Mouse (Mus musculus) MEL (cell line): ENCODE results near the gene Fmo6.

ENCODE experiments used
- BHLHE40 ChIP-seq: IDR thresholded peaks from 2 replicates; pipeline ENCODE4 v1.6.1; 2012; ENCODE audit warnings: low read depth, mild to moderate bottlenecking, inconsistent platforms, low read length, improper control_type of control experiment, borderline replicate concordance
- CHD1 ChIP-seq: IDR thresholded peaks from 2 replicates; pipeline ENCODE4 v1.6.1; 2012; ENCODE audit warnings: low read depth, mild to moderate bottlenecking, inconsistent platforms, low read length, improper control_type of control experiment
- CTCF ChIP-seq, 3 experiments: IDR thresholded peaks in 2 of 3; conservative IDR thresholded peaks in 1 of 3; 2 replicates each; pipeline ENCODE4 v1.5.1; 2011 to 2012; ENCODE audit warnings: low read length in 3 of 3, low read depth in 2 of 3, mild to moderate bottlenecking in 2 of 3, improper control_type of control experiment in 1 of 3, inconsistent platforms in 1 of 3, mixed read lengths in 1 of 3, moderate library complexity in 1 of 3; ENCODE audit not compliant: control insufficient read depth in 1 of 3, insufficient read depth in 1 of 3, poor library complexity in 1 of 3, severe bottlenecking in 1 of 3
- E2F4 ChIP-seq: IDR thresholded peaks from 2 replicates; pipeline ENCODE4 v1.6.1; 2011; ENCODE audit warnings: low read depth, low read length, improper control_type of control experiment, borderline replicate concordance
- EP300 ChIP-seq, 2 experiments: IDR thresholded peaks; 2 replicates each; pipeline ENCODE4 v1.6.1; 2011; ENCODE audit warnings: improper control_type of control experiment in 2 of 2, low read length in 2 of 2, low read depth in 1 of 2, mild to moderate bottlenecking in 1 of 2
- ETS1 ChIP-seq: IDR thresholded peaks from 2 replicates; pipeline ENCODE4 v1.6.1; 2012; ENCODE audit warnings: low read depth, mild to moderate bottlenecking, inconsistent platforms, low read length, improper control_type of control experiment, moderate library complexity
- GABPA ChIP-seq: IDR thresholded peaks from 2 replicates; pipeline ENCODE4 v1.6.1; 2012; ENCODE audit warnings: low read depth, mild to moderate bottlenecking, inconsistent platforms, low read length, improper control_type of control experiment, moderate library complexity
- HCFC1 ChIP-seq: IDR thresholded peaks from 2 replicates; pipeline ENCODE4 v1.6.1; 2012; ENCODE audit warnings: low read depth, mild to moderate bottlenecking, inconsistent platforms, low read length, improper control_type of control experiment, moderate library complexity
- MAFK ChIP-seq: IDR thresholded peaks from 2 replicates; pipeline ENCODE4 v1.6.1; 2011; ENCODE audit warnings: low read depth, mild to moderate bottlenecking, low read length, improper control_type of control experiment, borderline replicate concordance
- MAX ChIP-seq: IDR thresholded peaks from 2 replicates; pipeline ENCODE4 v1.6.1; 2011; ENCODE audit warnings: low read length, improper control_type of control experiment
- POLR2A ChIP-seq, 2 experiments: IDR thresholded peaks; 2 replicates each; pipeline ENCODE4 v1.6.1; 2011 to 2012; ENCODE audit warnings: low read length in 2 of 2, mild to moderate bottlenecking in 2 of 2, control low read depth in 1 of 2, improper control_type of control experiment in 1 of 2, low read depth in 1 of 2, moderate library complexity in 1 of 2; ENCODE audit not compliant: control insufficient read depth in 1 of 2, insufficient read depth in 1 of 2, poor library complexity in 1 of 2
- RCOR1 ChIP-seq: IDR thresholded peaks from 2 replicates; pipeline ENCODE4 v1.6.1; 2012; ENCODE audit warnings: low read depth, mild to moderate bottlenecking, inconsistent platforms, low read length, improper control_type of control experiment
- SIN3A ChIP-seq: IDR thresholded peaks from 2 replicates; pipeline ENCODE4 v1.6.1; 2012; ENCODE audit warnings: low read length, improper control_type of control experiment, inconsistent platforms
- ZNF384 ChIP-seq: IDR thresholded peaks from 2 replicates; pipeline ENCODE4 v1.6.1; 2012; ENCODE audit warnings: low read depth, mild to moderate bottlenecking, inconsistent platforms, low read length, improper control_type of control experiment

- TF ChIP-seq CTCF (IDR thresholded peaks at IDR 0.05 in 2 of 3, conservative IDR thresholded peaks at IDR 0.05 in 1 of 3; ENCODE audit: control insufficient read depth in 1 of 3, insufficient read depth in 1 of 3, low read depth in 2 of 3, low read length in 3 of 3, poor library complexity in 1 of 3, severe bottlenecking in 1 of 3) (no peak), POLR2A (IDR thresholded peaks at IDR 0.05; ENCODE audit: control insufficient read depth in 1 of 2, insufficient read depth in 1 of 2, low read depth in 1 of 2, low read length in 2 of 2, poor library complexity in 1 of 2) (no peak), SIN3A (no peak), BHLHE40 (no peak), HCFC1 (no peak), ZNF384 (no peak), EP300 (IDR thresholded peaks at IDR 0.05; ENCODE audit: low read depth in 1 of 2, low read length in 2 of 2) (no peak), E2F4 (no peak), CHD1 (no peak), GABPA (no peak), ETS1 (no peak), MAFK (no peak), MAX (no peak), RCOR1 (no peak)
Observed at GRCm38 (mm10) chr1:162953079-162953478, 15.8 kb upstream of the Fmo6 start.
